27 mouse cellular contexts compared by ENCODE assay signal in the genomic region with DNA sequence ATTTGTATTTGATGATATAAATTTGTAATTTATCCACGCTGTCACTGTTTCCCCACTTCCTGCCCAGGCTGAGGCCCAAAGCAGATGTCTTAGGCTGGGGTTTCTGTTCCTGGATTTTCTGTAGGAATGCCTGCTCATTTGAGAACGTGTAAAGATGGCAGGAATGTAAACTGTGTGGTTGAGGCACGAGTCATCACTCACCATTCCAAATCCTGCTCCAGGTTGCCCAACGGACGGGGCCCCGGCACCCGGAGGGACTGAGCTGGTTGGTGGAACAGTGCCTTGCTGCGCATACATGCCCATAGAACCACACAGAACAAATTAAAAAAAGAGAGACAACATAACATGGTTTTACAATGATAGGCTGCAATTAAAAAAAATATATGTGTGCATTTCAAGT. TPM values are rescaled to one million over a fixed set of nuclear protein-coding genes. Genes with fewer than 3 reads are reported as not detected.
"Had no signal": no experiment of that assay in that cellular context is flagged by ENCODE, and none has a peak within 500 bp of the region (broad histone marks: within the 10 kb centered on the region; RNA-seq: fewer than 3 reads in every experiment).

No protein-coding gene starts in this region.

- DNase-seq: gastrocnemius, postnatal 14 days; gastrocnemius, postnatal 36 days; heart, adult 18-20 months; heart, postnatal 14 days; heart, postnatal 36 days; kidney, adult 11 months; kidney, adult 2 months; kidney, adult 9 months; kidney, postnatal 14 days; kidney, postnatal 36 days; layer of hippocampus, adult 9-11 months; layer of hippocampus, postnatal 36 days; left cerebral cortex, postnatal 4 days had no signal

- H3K9ac ChIP-seq: heart, embryonic 13.5 days; heart, embryonic 15.5 days; hindbrain, embryonic 13.5 days; hindbrain, embryonic 15.5 days; intestine, embryonic 15.5 days; kidney, embryonic 15.5 days; limb, embryonic 13.5 days; limb, embryonic 15.5 days; liver, embryonic 12.5 days; liver, embryonic 14.5 days had no signal

- H3K27me3 ChIP-seq: heart, embryonic 13.5 days; heart, embryonic 15.5 days; hindbrain, embryonic 13.5 days; hindbrain, embryonic 15.5 days; intestine, embryonic 15.5 days; kidney, embryonic 15.5 days; limb, embryonic 13.5 days; limb, embryonic 15.5 days; liver, embryonic 12.5 days had no signal

- H3K4me1 ChIP-seq: hindbrain, embryonic 13.5 days; hindbrain, embryonic 15.5 days; intestine, embryonic 15.5 days; kidney, embryonic 15.5 days; limb, embryonic 15.5 days; liver, embryonic 12.5 days had no signal

- H3K27ac ChIP-seq: heart, embryonic 10.5 days; hindbrain, embryonic 13.5 days; hindbrain, embryonic 15.5 days; hindbrain, postnatal 0 days; intestine, embryonic 15.5 days; kidney, embryonic 15.5 days; kidney, postnatal 0 days; limb, embryonic 13.5 days; limb, embryonic 15.5 days; liver, embryonic 12.5 days; liver, embryonic 14.5 days had no signal

- H3K4me3 ChIP-seq: heart, embryonic 10.5 days; heart, embryonic 13.5 days; heart, embryonic 15.5 days; hindbrain, embryonic 13.5 days; hindbrain, embryonic 15.5 days; intestine, embryonic 15.5 days; kidney, embryonic 15.5 days; limb, embryonic 13.5 days; limb, embryonic 15.5 days; liver, embryonic 12.5 days had no signal

- ATAC-seq: hindbrain, postnatal 0 days; intestine, embryonic 15.5 days; liver, embryonic 12.5 days had no signal

- H3K4me2 ChIP-seq: heart, embryonic 13.5 days; heart, embryonic 15.5 days; hindbrain, embryonic 13.5 days; hindbrain, embryonic 15.5 days; intestine, embryonic 15.5 days; kidney, embryonic 15.5 days; limb, embryonic 13.5 days; limb, embryonic 15.5 days; liver, embryonic 12.5 days had no signal

- H3K36me3 ChIP-seq: intestine, embryonic 15.5 days; limb, embryonic 13.5 days; limb, embryonic 15.5 days; liver, embryonic 12.5 days had no signal

- H3K9me3 ChIP-seq: heart, embryonic 10.5 days; heart, embryonic 13.5 days; heart, embryonic 15.5 days; hindbrain, embryonic 13.5 days; hindbrain, embryonic 15.5 days; intestine, embryonic 15.5 days; kidney, embryonic 15.5 days; limb, embryonic 13.5 days; limb, embryonic 15.5 days; liver, embryonic 12.5 days had no signal

RNA-seq across cellular contexts. Expression of a gene that starts 30.5 kb away (rescaled TPM):
- polyA plus RNA-seq: liver, adult 2 months had no signal
